Mouse (Mus musculus): ENCODE data around the gene Gm13420. TPM values are rescaled to one million over a fixed set of nuclear protein-coding genes. Genes with fewer than 3 reads are reported as not detected.

The Gm13420 gene
- polyA plus RNA-seq, 1 experiment from 2014 or later: not detected

DNA sequence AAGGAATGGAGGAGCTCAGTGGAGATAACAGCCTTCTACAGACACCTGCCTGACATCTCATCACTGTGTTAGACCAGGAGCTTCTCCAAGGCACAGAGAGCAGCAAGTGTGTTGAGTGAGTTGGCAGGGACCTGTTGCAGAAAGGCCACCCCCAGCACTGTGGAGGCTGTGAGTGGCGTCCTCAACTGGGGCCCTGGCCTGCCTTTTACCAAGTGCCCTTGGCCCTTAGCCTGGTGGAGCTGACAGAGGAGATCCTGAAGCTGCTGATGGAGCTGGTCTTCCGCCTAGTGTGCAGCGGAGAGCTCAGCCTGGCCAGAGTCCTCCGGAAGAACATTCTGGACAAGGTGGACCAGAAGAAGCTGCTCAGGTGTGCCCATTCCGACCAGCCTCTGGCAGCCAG is 18.1 kb downstream of the Gm13420 start:
- Histone ChIP-seq H3K27ac (ENCODE audit: low read depth, low read length) (no peak overlapping the region), H3K36me3 (ENCODE audit: control insufficient read depth, insufficient read depth, low read length) (peaks cover 21% of the 10 kb centered on the region), H3K4me1 (ENCODE audit: control insufficient read depth, insufficient read depth, low read length) (no peaks in the 10 kb centered on the region), H3K4me3 (ENCODE audit: low read depth, low read length) (no peak overlapping the region), H3K9ac (ENCODE audit: low read depth, low read length) (0 out of 2 replicates have a peak overlapping the region, but pooled peaks have one; percentile 4), H3K9me3 (replicated peaks; ENCODE audit: control insufficient read depth, low read length) (no peaks in the 10 kb centered on the region), H3K27me3 (ENCODE audit: control insufficient read depth, insufficient read depth, low read length) (no peaks in the 10 kb centered on the region), H3K4me2 (no peak overlapping the region)
- no peak for ATAC-seq (replicated peaks; ENCODE audit: insufficient number of reproducible peaks, low FRiP score, low TSS enrichment)
- 93% methylated on average over 5 of the region's 5 CpGs for WGBS (ENCODE audit: insufficient replicate concordance)

DNA sequence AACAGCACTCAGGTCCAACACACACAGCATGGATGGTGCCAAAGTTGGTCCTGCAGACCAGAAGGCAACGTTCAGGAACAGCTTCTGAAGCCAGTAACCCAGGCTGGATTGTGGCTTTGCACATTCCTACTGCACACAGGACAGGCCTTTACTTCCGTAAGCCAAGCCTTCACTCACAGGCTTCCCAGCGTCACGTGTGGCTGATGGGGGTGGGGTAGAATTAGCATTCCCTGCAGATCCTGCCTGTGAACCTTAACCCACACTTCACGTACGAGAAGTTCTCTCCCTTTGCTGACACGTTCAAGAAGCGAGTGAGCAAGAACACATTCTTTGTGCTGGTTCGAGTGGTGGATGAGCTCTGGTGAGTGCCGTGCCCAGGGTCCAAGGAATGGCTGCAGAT is 18.9 kb downstream of the Gm13420 start:
- peaks cover 24% of the 10 kb centered on the region for H3K36me3 ChIP-seq (ENCODE audit: control insufficient read depth, insufficient read depth, low read length)
- H3K27me3 ChIP-seq (ENCODE audit: control insufficient read depth, insufficient read depth, low read length): no peaks in the 10 kb centered on the region
- no peak overlapping the region for H3K9ac ChIP-seq (ENCODE audit: low read depth, low read length)
- H3K4me1 ChIP-seq (ENCODE audit: control insufficient read depth, insufficient read depth, low read length): no peaks in the 10 kb centered on the region
- ATAC-seq (replicated peaks; ENCODE audit: insufficient number of reproducible peaks, low FRiP score, low TSS enrichment): no peak
- H3K27ac ChIP-seq (ENCODE audit: low read depth, low read length): no peak overlapping the region
- H3K9me3 ChIP-seq (replicated peaks; ENCODE audit: control insufficient read depth, low read length): no peaks in the 10 kb centered on the region
- no peak overlapping the region for H3K4me2 ChIP-seq
- no peak overlapping the region for H3K4me3 ChIP-seq (ENCODE audit: low read depth, low read length)
- WGBS (ENCODE audit: insufficient replicate concordance): 83% methylated on average over 10 of the region's 10 CpGs

GRCm38 (mm10) chr2:29731545-29731944 is 19.9 kb downstream of the Gm13420 start:
- no peaks in the 10 kb centered on the region for H3K4me1 ChIP-seq (ENCODE audit: control insufficient read depth, insufficient read depth, low read length)
- WGBS (ENCODE audit: insufficient replicate concordance): 63% methylated on average over 3 of the region's 3 CpGs
- H3K27me3 ChIP-seq (ENCODE audit: control insufficient read depth, insufficient read depth, low read length): no peaks in the 10 kb centered on the region
- no peak for ATAC-seq (replicated peaks; ENCODE audit: insufficient number of reproducible peaks, low FRiP score, low TSS enrichment)
- H3K27ac ChIP-seq (ENCODE audit: low read depth, low read length): no peak overlapping the region
- H3K4me3 ChIP-seq (ENCODE audit: low read depth, low read length): no peak overlapping the region
- no peak overlapping the region for H3K9ac ChIP-seq (ENCODE audit: low read depth, low read length)
- no peaks in the 10 kb centered on the region for H3K9me3 ChIP-seq (replicated peaks; ENCODE audit: control insufficient read depth, low read length)
- peaks cover 27% of the 10 kb centered on the region for H3K36me3 ChIP-seq (ENCODE audit: control insufficient read depth, insufficient read depth, low read length)
- H3K4me2 ChIP-seq: no peak overlapping the region

DNA sequence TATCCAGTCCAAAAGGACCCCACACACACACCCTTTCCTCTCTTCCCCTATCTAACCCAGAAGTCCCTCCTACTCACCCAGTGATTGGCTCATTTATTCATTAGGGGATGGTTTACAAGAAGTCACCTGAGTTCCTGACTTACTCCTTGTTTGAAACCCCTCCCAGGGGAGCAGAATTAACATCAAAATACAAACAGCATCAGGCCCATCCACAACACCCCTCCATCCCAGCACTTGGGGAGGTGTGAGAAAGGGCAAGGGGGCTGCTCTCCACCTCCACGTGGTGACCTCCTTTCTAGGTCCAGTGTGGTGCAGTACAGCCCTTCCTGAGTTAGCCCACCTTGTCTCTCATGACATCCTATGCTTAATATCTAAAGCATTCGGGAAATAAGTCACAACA is 22.0 kb downstream of the Gm13420 start:
- no peak for ATAC-seq (replicated peaks; ENCODE audit: insufficient number of reproducible peaks, low FRiP score, low TSS enrichment)
- 57% methylated on average over 2 of the region's 2 CpGs for WGBS (ENCODE audit: insufficient replicate concordance)
- no peak overlapping the region; the same call in 1 of the 2 replicates for H3K9ac ChIP-seq (ENCODE audit: low read depth, low read length)
- H3K36me3 ChIP-seq (ENCODE audit: control insufficient read depth, insufficient read depth, low read length): peaks cover 15% of the 10 kb centered on the region
- no peak overlapping the region for H3K27ac ChIP-seq (ENCODE audit: low read depth, low read length)
- no peaks in the 10 kb centered on the region for H3K27me3 ChIP-seq (ENCODE audit: control insufficient read depth, insufficient read depth, low read length)
- H3K9me3 ChIP-seq (replicated peaks; ENCODE audit: control insufficient read depth, low read length): no peaks in the 10 kb centered on the region
- H3K4me1 ChIP-seq (ENCODE audit: control insufficient read depth, insufficient read depth, low read length): no peaks in the 10 kb centered on the region
- no peak overlapping the region for H3K4me3 ChIP-seq (ENCODE audit: low read depth, low read length)
- no peak overlapping the region for H3K4me2 ChIP-seq

GRCm38 (mm10) chr2:29724664-29725365 is 26.7 kb downstream of the Gm13420 start:
- no peak overlapping the region for H3K4me3 ChIP-seq (ENCODE audit: low read depth, low read length)
- no peaks in the 10 kb centered on the region for H3K27me3 ChIP-seq (ENCODE audit: control insufficient read depth, insufficient read depth, low read length)
- WGBS (ENCODE audit: insufficient replicate concordance): 61% methylated on average over 5 of the region's 5 CpGs
- H3K27ac ChIP-seq (ENCODE audit: low read depth, low read length): no peak overlapping the region
- H3K4me1 ChIP-seq (ENCODE audit: control insufficient read depth, insufficient read depth, low read length): no peaks in the 10 kb centered on the region
- ATAC-seq (replicated peaks; ENCODE audit: insufficient number of reproducible peaks, low FRiP score, low TSS enrichment): no peak
- no peak overlapping the region for H3K4me2 ChIP-seq
- peaks cover 7% of the 10 kb centered on the region for H3K36me3 ChIP-seq (ENCODE audit: control insufficient read depth, insufficient read depth, low read length)
- H3K9me3 ChIP-seq (replicated peaks; ENCODE audit: control insufficient read depth, low read length): no peaks in the 10 kb centered on the region
- no peak overlapping the region for H3K9ac ChIP-seq (ENCODE audit: low read depth, low read length)

GRCm38 (mm10) chr2:29723132-29723531 is 28.4 kb downstream of the Gm13420 start:
- Histone ChIP-seq H3K4me2 (no peak overlapping the region), H3K9ac (ENCODE audit: low read depth, low read length) (no peak overlapping the region), H3K27me3 (ENCODE audit: control insufficient read depth, insufficient read depth, low read length) (no peaks in the 10 kb centered on the region), H3K36me3 (ENCODE audit: control insufficient read depth, insufficient read depth, low read length) (peaks cover 7% of the 10 kb centered on the region), H3K4me1 (ENCODE audit: control insufficient read depth, insufficient read depth, low read length) (no peaks in the 10 kb centered on the region), H3K27ac (ENCODE audit: low read depth, low read length) (no peak overlapping the region), H3K9me3 (replicated peaks; ENCODE audit: control insufficient read depth, low read length) (no peaks in the 10 kb centered on the region), H3K4me3 (ENCODE audit: low read depth, low read length) (no peak overlapping the region)
- WGBS (ENCODE audit: insufficient replicate concordance): 76% methylated on average over 3 of the region's 3 CpGs
- ATAC-seq (replicated peaks; ENCODE audit: insufficient number of reproducible peaks, low FRiP score, low TSS enrichment): no peak

- no peak overlapping the region for H3K4me3 ChIP-seq (ENCODE audit: low read depth, low read length)
- H3K27ac ChIP-seq (ENCODE audit: low read depth, low read length): no peak overlapping the region
- no peak overlapping the region for H3K9ac ChIP-seq (ENCODE audit: low read depth, low read length)
- H3K4me2 ChIP-seq: no peak overlapping the region
- no peak for ATAC-seq (replicated peaks; ENCODE audit: insufficient number of reproducible peaks, low FRiP score, low TSS enrichment)
- H3K27me3 ChIP-seq (ENCODE audit: control insufficient read depth, insufficient read depth, low read length): no peaks in the 10 kb centered on the region
- peaks cover 32% of the 10 kb centered on the region for H3K4me1 ChIP-seq (ENCODE audit: control insufficient read depth, insufficient read depth, low read length)
- 81% methylated on average over 5 of the region's 5 CpGs for WGBS (ENCODE audit: insufficient replicate concordance)
- H3K9me3 ChIP-seq (replicated peaks; ENCODE audit: control insufficient read depth, low read length): no peaks in the 10 kb centered on the region
- H3K36me3 ChIP-seq (ENCODE audit: control insufficient read depth, insufficient read depth, low read length): peaks cover 3% of the 10 kb centered on the region; the same call in 1 of the 2 replicates
These were observed 32.9 kb downstream of the Gm13420 start for GRCm38 (mm10) chr2:29718581-29718980.

DNA sequence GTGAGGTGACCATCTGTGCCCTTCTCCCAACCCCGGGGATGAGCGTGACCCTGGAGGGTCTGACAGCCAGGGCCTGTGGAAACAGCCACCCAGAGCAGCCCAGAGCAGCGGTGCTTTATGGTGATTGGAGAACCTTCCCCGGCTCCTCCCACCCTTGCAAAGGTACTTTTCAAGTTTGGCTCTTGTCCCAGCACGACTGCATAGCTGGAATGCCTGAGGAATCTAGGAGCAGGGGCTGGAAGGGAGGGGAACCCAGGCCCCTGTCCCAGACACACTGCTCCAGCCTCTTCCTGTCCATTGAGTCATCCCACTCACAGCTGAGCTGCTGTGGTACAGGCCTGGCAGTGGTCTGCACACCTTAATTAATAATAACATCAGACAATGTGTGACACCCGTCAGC is 34.8 kb downstream of the Gm13420 start:
- peak; percentile 80 for ATAC-seq (replicated peaks; ENCODE audit: insufficient number of reproducible peaks, low FRiP score, low TSS enrichment)
- no peak overlapping the region for H3K9ac ChIP-seq (ENCODE audit: low read depth, low read length)
- peak overlapping the region; percentile 89 for H3K27ac ChIP-seq (ENCODE audit: low read depth, low read length)
- no peaks in the 10 kb centered on the region for H3K27me3 ChIP-seq (ENCODE audit: control insufficient read depth, insufficient read depth, low read length)
- H3K4me2 ChIP-seq: peak overlapping the region; percentile 31
- H3K4me3 ChIP-seq (ENCODE audit: low read depth, low read length): no peak overlapping the region
- H3K9me3 ChIP-seq (replicated peaks; ENCODE audit: control insufficient read depth, low read length): no peaks in the 10 kb centered on the region
- H3K36me3 ChIP-seq (ENCODE audit: control insufficient read depth, insufficient read depth, low read length): 0 out of 2 replicates have a peak, but pooled peaks cover 3% of the 10 kb centered on the region
- peaks cover 32% of the 10 kb centered on the region for H3K4me1 ChIP-seq (ENCODE audit: control insufficient read depth, insufficient read depth, low read length)
- 8% methylated on average over 6 of the region's 6 CpGs for WGBS (ENCODE audit: insufficient replicate concordance)

DNA sequence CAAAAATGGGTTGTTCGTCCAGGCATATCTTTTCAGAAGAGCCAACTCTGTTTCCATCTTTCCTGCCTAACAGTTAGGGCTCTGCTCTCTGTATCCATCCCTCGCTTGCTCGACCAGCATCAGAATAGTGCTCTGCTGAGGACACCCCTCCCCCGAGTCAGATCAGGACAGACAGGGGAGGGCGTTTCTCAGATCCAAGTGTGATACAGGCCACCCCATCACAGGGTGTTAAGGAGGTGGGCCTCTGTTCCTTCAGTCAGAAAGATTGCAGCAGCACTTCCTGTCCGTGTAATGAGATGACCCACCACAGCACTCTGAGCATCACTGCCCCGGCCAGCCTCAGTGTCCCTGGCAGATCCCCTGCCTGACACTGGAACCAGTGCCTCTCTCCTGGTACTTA is 35.3 kb downstream of the Gm13420 start:
- Histone ChIP-seq H3K27ac (ENCODE audit: low read depth, low read length) (peak overlapping the region; percentile 89), H3K4me2 (peak overlapping the region; percentile 31), H3K27me3 (ENCODE audit: control insufficient read depth, insufficient read depth, low read length) (no peaks in the 10 kb centered on the region), H3K9me3 (replicated peaks; ENCODE audit: control insufficient read depth, low read length) (no peaks in the 10 kb centered on the region), H3K4me1 (ENCODE audit: control insufficient read depth, insufficient read depth, low read length) (peaks cover 32% of the 10 kb centered on the region), H3K36me3 (ENCODE audit: control insufficient read depth, insufficient read depth, low read length) (0 out of 2 replicates have a peak, but pooled peaks cover 3% of the 10 kb centered on the region), H3K4me3 (ENCODE audit: low read depth, low read length) (no peak overlapping the region), H3K9ac (ENCODE audit: low read depth, low read length) (peak overlapping the region; percentile 56)
- WGBS (ENCODE audit: insufficient replicate concordance): 14% methylated on average over 7 of the region's 7 CpGs
- peak; percentile 44; the same call in 1 of the 2 replicates for ATAC-seq (replicated peaks; ENCODE audit: insufficient number of reproducible peaks, low FRiP score, low TSS enrichment)
